Mouse (Mus musculus): ENCODE data around the gene Rnf144a.

- TF ChIP-seq CTCF (conservative IDR thresholded peaks at IDR 0.05; ENCODE audit: low read length) (no peak), NANOG (IDR thresholded peaks at IDR 0.05; ENCODE audit: borderline replicate concordance, low read length) (no peak)
These were observed 57.8 kb downstream of the Rnf144a start for GRCm38 (mm10) chr12:26357246-26357645.
